Mouse (Mus musculus) lung, embryonic 15.5 days (tissue): ENCODE measurements around the gene Lrrc63. TPM values are rescaled to one million over a fixed set of nuclear protein-coding genes. Genes with fewer than 3 reads are reported as not detected.
"Not testable (repeated sequence)": the region's sequence is repeated elsewhere in the genome, so short reads cannot be mapped to it uniquely, and the experiment has no call there.

ENCODE experiments used
- ATAC-seq: fragments of 200-750 bp; cut with Nextera tagmentation; 2 replicates; pipeline ENCODE4 v1.8.0; 2017; ENCODE audit warnings: moderate number of reproducible peaks, borderline replicate concordance; ENCODE audit not compliant: low FRiP score, low TSS enrichment; ENCODE audit errors: extremely low read depth
- H3K27ac ChIP-seq: fragments of 300-500 bp; sonication (generic); 2 replicates; pipeline ENCODE4 v1.5.1; 2015; ENCODE audit warnings: moderate library complexity, mild to moderate bottlenecking, inconsistent platforms
- H3K27me3 ChIP-seq: fragments of 300-500 bp; sonication (generic); 2 replicates; pipeline ENCODE4 v1.6.1; 2015; ENCODE audit warnings: inconsistent platforms
- H3K36me3 ChIP-seq: fragments of 300-500 bp; sonication (generic); 2 replicates; pipeline ENCODE4 v1.6.1; 2015; ENCODE audit warnings: inconsistent platforms
- H3K4me1 ChIP-seq: fragments of 300-500 bp; sonication (generic); 2 replicates; pipeline ENCODE4 v1.6.1; 2015; ENCODE audit warnings: inconsistent platforms
- H3K4me2 ChIP-seq: fragments of 300-500 bp; sonication (generic); 2 replicates; pipeline ENCODE4 v1.6.1; 2015; ENCODE audit warnings: inconsistent platforms, mild to moderate bottlenecking, moderate library complexity
- H3K4me3 ChIP-seq: fragments of 300-500 bp; sonication (generic); 2 replicates; pipeline ENCODE4 v1.5.1; 2015; ENCODE audit warnings: mild to moderate bottlenecking, inconsistent platforms
- H3K9ac ChIP-seq: fragments of 300-500 bp; sonication (generic); 2 replicates; pipeline ENCODE4 v1.6.1; 2015; ENCODE audit warnings: inconsistent platforms
- H3K9me3 ChIP-seq: fragments of 300-500 bp; sonication (generic); 2 replicates; pipeline ENCODE4 v1.6.1; 2016; ENCODE audit warnings: inconsistent platforms
- WGBS: fragments of 180-500 bp; shearing (Covaris S2); methylation state at CpG from one replicate; pipeline ENCODE4 v1.1.7; 2015; 5-methylcytosine and 5-hydroxymethylcytosine counted together
- polyA plus RNA-seq: library from polyadenylated mRNA; unstranded; fragments of >200 nt; fragmentation: Nextera tagmentation; extraction: Ambion mirVana; gene quantifications from 2 replicates; pipeline ENCODE4 v1.2.1, GENCODE M21; 2015

Gene Lrrc63
- polyA plus RNA-seq, 1 experiment from 2014 or later = not detected

GRCm38 (mm10) chr14:75168501-75168900 lies 37.8 kb upstream of the Lrrc63 start:
- 77% methylated on average over 3 of the region's 3 CpGs for WGBS
- H3K4me1 ChIP-seq = peaks cover 11% of the 10 kb centered on the region; the same call in 1 of the 2 replicates
- no peak overlapping the region for H3K27ac ChIP-seq
- no peaks in the 10 kb centered on the region for H3K36me3 ChIP-seq
- no peak overlapping the region for H3K4me3 ChIP-seq
- H3K4me2 ChIP-seq = no peak overlapping the region
- H3K27me3 ChIP-seq = no peaks in the 10 kb centered on the region
- H3K9ac ChIP-seq = no peak overlapping the region
- no peaks in the 10 kb centered on the region for H3K9me3 ChIP-seq
- no peak for ATAC-seq

- H3K27me3 ChIP-seq = no peaks in the 10 kb centered on the region
- H3K4me1 ChIP-seq = peaks cover 6% of the 10 kb centered on the region; the same call in 1 of the 2 replicates
- no peak overlapping the region for H3K9ac ChIP-seq
- no peak overlapping the region for H3K4me2 ChIP-seq
- H3K36me3 ChIP-seq = no peaks in the 10 kb centered on the region
- H3K4me3 ChIP-seq = no peak overlapping the region
- H3K9me3 ChIP-seq = no peaks in the 10 kb centered on the region
- H3K27ac ChIP-seq = no peak overlapping the region
- ATAC-seq = no peak
- WGBS = 53% methylated on average over 2 of the region's 2 CpGs
These were observed 35.0 kb upstream of the Lrrc63 start for GRCm38 (mm10) chr14:75165574-75166131.

- Histone ChIP-seq H3K4me2 (no peak overlapping the region), H3K9ac (no peak overlapping the region), H3K9me3 (no peaks in the 10 kb centered on the region), H3K36me3 (no peaks in the 10 kb centered on the region), H3K27me3 (no peaks in the 10 kb centered on the region), H3K4me3 (no peak overlapping the region), H3K27ac (no peak overlapping the region), H3K4me1 (peaks cover 6% of the 10 kb centered on the region; the same call in 1 of the 2 replicates)
- 88% methylated on average over 9 of the region's 9 CpGs for WGBS
- ATAC-seq = no peak
These were observed 33.7 kb upstream of the Lrrc63 start for GRCm38 (mm10) chr14:75164345-75164744.

GRCm38 (mm10) chr14:75163866-75164265 lies 33.2 kb upstream of the Lrrc63 start:
- H3K4me3 ChIP-seq = no peak overlapping the region
- no peak overlapping the region for H3K27ac ChIP-seq
- H3K4me1 ChIP-seq = peaks cover 6% of the 10 kb centered on the region; the same call in 1 of the 2 replicates
- H3K4me2 ChIP-seq = no peak overlapping the region
- no peak overlapping the region for H3K9ac ChIP-seq
- 82% methylated on average over 8 of the region's 8 CpGs for WGBS
- ATAC-seq = no peak
- no peaks in the 10 kb centered on the region for H3K36me3 ChIP-seq
- no peaks in the 10 kb centered on the region for H3K27me3 ChIP-seq
- H3K9me3 ChIP-seq = no peaks in the 10 kb centered on the region

GRCm38 (mm10) chr14:75159375-75159774 lies 28.7 kb upstream of the Lrrc63 start:
- no peak overlapping the region for H3K4me2 ChIP-seq
- H3K9me3 ChIP-seq = no peaks in the 10 kb centered on the region
- H3K27me3 ChIP-seq = no peaks in the 10 kb centered on the region
- H3K4me3 ChIP-seq = no peak overlapping the region
- ATAC-seq = no peak
- 0 out of 2 replicates have a peak, but pooled peaks cover 2% of the 10 kb centered on the region for H3K4me1 ChIP-seq
- H3K9ac ChIP-seq = no peak overlapping the region
- no peak overlapping the region for H3K27ac ChIP-seq
- H3K36me3 ChIP-seq = no peaks in the 10 kb centered on the region
- 83% methylated on average over 2 of the region's 2 CpGs for WGBS

GRCm38 (mm10) chr14:75154481-75154880 lies 23.8 kb upstream of the Lrrc63 start:
- Histone ChIP-seq H3K27me3 (no peaks in the 10 kb centered on the region), H3K27ac (no peak overlapping the region), H3K4me2 (no peak overlapping the region), H3K9ac (no peak overlapping the region), H3K4me3 (no peak overlapping the region), H3K4me1 (peaks cover 9% of the 10 kb centered on the region; the same call in 1 of the 2 replicates), H3K36me3 (no peaks in the 10 kb centered on the region), H3K9me3 (no peaks in the 10 kb centered on the region)
- no peak for ATAC-seq
- WGBS = 59% methylated on average over 8 of the region's 8 CpGs

DNA sequence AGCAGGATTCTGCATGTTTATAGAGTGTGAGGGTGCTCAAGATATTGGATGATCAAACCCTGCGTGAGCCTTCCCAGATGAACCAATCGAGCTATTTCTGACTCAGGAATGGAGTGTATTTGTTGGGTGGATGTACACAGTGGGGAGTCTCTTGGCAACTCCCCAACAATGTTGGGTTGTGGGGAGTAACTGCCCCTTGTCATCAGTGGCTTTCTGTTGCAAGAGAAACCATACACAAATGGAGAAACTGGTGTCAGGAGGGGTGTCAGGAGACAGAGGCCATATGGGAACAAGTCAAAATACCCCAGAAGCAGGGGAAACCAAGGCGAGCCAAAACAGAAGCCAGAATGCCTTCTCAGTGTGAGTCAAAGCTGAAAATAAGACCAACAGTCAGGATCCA lies 20.5 kb upstream of the Lrrc63 start:
- WGBS = 55% methylated on average over 3 of the region's 3 CpGs

DNA sequence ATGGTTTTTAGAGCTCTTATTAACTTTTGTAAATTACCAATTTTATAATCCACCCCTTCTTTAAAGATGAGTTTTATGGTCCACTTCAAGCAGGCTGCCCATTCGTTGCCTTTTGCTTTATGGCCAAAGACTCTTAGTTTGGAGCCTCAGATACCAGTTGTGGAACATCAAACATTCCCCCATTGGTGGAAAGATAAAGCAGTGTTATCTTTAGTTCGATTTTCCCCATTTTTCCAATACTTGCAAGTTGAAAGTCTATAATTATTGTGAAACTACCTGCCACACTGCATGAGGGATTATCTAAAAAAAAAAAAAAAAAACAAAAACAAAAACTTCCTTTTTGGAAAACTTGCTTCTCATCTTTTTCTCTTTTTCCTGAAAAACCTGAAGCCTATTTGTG lies 20.0 kb upstream of the Lrrc63 start:
- no peaks in the 10 kb centered on the region for H3K36me3 ChIP-seq
- no peak overlapping the region for H3K4me3 ChIP-seq
- no peaks in the 10 kb centered on the region for H3K27me3 ChIP-seq
- 44% methylated on average over 2 of the region's 2 CpGs for WGBS
- no peaks in the 10 kb centered on the region for H3K9me3 ChIP-seq
- H3K27ac ChIP-seq = 0 out of 2 replicates have a peak overlapping the region, but pooled peaks have one; percentile 9
- no peak for ATAC-seq
- no peak overlapping the region for H3K9ac ChIP-seq
- peaks cover 15% of the 10 kb centered on the region for H3K4me1 ChIP-seq
- H3K4me2 ChIP-seq = no peak overlapping the region

More for the DNA sequence above, 20.5 kb upstream of the Lrrc63 start:
- Histone ChIP-seq H3K9ac (no peak overlapping the region), H3K36me3 (no peaks in the 10 kb centered on the region), H3K9me3 (no peaks in the 10 kb centered on the region), H3K27me3 (no peaks in the 10 kb centered on the region), H3K4me3 (no peak overlapping the region), H3K27ac (0 out of 2 replicates have a peak overlapping the region, but pooled peaks have one; percentile 9), H3K4me1 (peaks cover 15% of the 10 kb centered on the region), H3K4me2 (no peak overlapping the region)
- ATAC-seq = peak; percentile 92

GRCm38 (mm10) chr14:75148229-75148628 lies 17.5 kb upstream of the Lrrc63 start:
- Histone ChIP-seq H3K4me1 (peaks cover 10% of the 10 kb centered on the region), H3K4me2 (0 out of 2 replicates have a peak overlapping the region, but pooled peaks have one; percentile 13), H3K27me3 (no peaks in the 10 kb centered on the region), H3K9ac (no peak overlapping the region), H3K27ac (0 out of 2 replicates have a peak overlapping the region, but pooled peaks have one; percentile 29), H3K36me3 (no peaks in the 10 kb centered on the region), H3K4me3 (no peak overlapping the region), H3K9me3 (no peaks in the 10 kb centered on the region)
- no peak for ATAC-seq
- WGBS = 46% methylated on average over 9 of the region's 9 CpGs

DNA sequence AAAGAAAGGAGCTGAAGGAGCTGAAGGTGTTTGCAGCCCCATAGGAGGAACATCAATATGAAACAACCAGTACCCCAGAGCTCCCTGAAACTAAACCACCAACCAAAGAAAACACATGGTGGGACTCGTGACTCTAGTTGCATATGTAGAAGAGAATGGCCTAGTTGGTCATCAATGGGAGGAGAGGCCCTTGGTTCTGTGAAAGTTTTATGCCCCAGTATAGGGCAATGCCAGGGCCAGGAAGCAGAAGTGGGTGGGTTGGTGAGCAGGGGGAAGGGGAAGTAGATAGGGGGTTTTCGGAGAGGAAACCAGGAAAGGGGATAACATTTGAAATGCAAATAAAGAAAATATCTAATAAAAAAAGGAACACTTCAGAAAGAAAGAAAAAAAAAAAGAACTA lies 17.0 kb upstream of the Lrrc63 start:
- not testable (repeated sequence) for H3K27ac ChIP-seq, H3K36me3 ChIP-seq, H3K4me2 ChIP-seq, H3K27me3 ChIP-seq, H3K9ac ChIP-seq, H3K4me3 ChIP-seq, ATAC-seq, H3K9me3 ChIP-seq, H3K4me1 ChIP-seq
- WGBS = 76% methylated on average over 2 of the region's 2 CpGs

- WGBS = 85% methylated on average over 2 of the region's 2 CpGs
- no peak overlapping the region for H3K4me2 ChIP-seq
- no peak overlapping the region for H3K9ac ChIP-seq
- ATAC-seq = no peak
- H3K4me1 ChIP-seq = peaks cover 6% of the 10 kb centered on the region; the same call in 1 of the 2 replicates
- H3K4me3 ChIP-seq = no peak overlapping the region
- no peak overlapping the region for H3K27ac ChIP-seq
- no peaks in the 10 kb centered on the region for H3K27me3 ChIP-seq
- no peaks in the 10 kb centered on the region for H3K9me3 ChIP-seq
- H3K36me3 ChIP-seq = no peaks in the 10 kb centered on the region
These were observed 8.5 kb upstream of the Lrrc63 start for GRCm38 (mm10) chr14:75139225-75139624.

GRCm38 (mm10) chr14:75138503-75138902 lies 7.8 kb upstream of the Lrrc63 start:
- no peak overlapping the region for H3K9ac ChIP-seq
- no peak overlapping the region for H3K4me2 ChIP-seq
- ATAC-seq = peak; percentile 75; the same call in 1 of the 2 replicates
- no peaks in the 10 kb centered on the region for H3K27me3 ChIP-seq
- no peak overlapping the region for H3K4me3 ChIP-seq
- 50% methylated on average over 10 of the region's 10 CpGs for WGBS
- peaks cover 6% of the 10 kb centered on the region; the same call in 1 of the 2 replicates for H3K4me1 ChIP-seq
- H3K36me3 ChIP-seq = no peaks in the 10 kb centered on the region
- H3K27ac ChIP-seq = no peak overlapping the region
- no peaks in the 10 kb centered on the region for H3K9me3 ChIP-seq
